Mouse (Mus musculus): ENCODE data around the gene Zc3h14.

Gene Zc3h14

DNA sequence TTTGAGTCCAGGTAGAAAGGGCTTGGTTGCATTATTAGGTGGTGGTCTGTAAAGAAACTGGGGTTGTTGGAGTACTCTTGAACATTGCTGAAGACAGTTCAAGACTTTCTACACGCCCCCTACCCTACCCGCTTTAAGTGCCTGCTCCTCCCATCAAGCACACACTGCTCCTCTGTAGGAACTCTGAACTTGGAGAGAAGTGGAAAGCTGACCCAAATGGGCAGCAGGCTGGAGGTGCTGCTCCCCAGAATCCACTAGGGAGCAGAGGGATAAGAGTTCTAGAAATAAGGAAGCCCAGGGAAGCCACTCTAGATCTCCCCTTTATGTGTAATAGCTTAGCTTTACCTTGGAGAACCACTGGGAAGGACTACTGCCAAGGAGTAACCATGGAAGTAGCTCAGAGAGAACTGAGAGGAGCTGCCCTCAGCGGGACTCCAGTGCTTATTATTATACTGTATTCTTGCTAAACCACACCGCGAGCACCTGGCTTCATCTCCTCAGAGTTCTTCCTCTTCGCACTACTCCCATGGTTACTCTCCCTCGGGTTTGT, 8.9 kb upstream of the Zc3h14 start:
- DNase-seq (ENCODE audit: low spot score in 2 of 2) = no peak

DNA sequence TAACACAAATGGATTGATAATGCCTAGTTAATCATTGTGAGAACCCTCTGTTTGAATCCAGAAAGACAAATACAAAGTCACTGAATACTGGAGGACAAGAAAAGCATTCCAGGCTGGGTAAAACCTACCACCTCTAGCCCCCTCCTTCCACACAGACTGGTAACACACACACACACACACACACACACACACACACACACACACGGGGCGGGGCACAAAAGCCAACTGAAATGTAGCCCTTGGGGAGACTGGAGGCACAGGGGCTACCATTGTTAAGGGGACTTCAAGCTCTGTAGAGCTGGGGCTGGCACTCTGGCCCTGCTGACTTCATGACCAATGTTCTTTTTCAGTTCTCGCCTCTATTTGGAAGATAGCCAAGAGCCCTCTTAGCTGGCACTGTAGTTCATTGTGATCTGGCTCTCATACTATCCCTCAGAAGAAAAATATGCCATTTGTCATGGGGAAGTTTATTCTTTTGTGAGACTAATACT, 5.7 kb upstream of the Zc3h14 start:
- no peak for DNase-seq (ENCODE audit: low spot score in 2 of 2)

DNA sequence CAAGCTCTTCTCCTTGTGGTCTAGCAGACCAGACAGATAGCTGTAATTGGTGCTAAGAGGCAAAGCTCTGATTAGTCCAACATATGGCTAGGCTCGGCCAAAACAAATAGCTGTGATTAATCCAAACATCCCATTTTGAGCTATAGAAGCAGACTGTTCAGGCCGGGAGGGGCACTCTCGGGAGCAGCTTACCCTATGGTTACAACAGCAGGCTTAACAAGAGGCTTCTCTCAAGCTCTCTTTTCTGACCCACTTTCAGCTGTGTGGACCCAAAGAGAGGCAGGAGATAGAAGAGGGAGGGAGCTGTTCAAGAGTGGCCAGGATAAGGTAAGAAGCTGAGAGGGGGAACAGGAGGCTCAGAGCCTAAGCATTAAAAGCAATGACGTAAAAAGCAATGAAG, 1.1 kb upstream of the Zc3h14 start:
- DNase-seq (ENCODE audit: low spot score in 2 of 2) = no peak

DNA sequence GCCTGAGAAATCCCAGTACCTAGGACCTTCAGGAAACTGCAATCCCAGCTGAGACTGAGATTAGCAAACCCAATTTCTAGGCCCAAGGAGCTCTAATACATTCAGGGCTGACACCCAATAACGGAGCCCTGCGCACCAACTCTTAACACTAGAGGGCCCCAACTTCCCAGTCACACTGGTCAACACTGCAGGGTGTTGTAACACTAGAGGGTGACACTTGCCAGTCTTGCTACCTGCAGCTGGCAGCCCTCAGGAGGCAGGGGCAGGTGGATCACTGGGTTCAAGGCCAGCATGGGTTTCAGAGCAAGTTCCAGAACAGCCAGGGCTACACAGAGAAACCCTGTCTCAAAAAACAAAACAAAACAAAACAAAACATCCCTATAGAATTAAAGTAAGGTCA, 633 bp upstream of the Zc3h14 start:
- peak; percentile 74 to 76 for DNase-seq (ENCODE audit: low spot score in 2 of 2)

DNA sequence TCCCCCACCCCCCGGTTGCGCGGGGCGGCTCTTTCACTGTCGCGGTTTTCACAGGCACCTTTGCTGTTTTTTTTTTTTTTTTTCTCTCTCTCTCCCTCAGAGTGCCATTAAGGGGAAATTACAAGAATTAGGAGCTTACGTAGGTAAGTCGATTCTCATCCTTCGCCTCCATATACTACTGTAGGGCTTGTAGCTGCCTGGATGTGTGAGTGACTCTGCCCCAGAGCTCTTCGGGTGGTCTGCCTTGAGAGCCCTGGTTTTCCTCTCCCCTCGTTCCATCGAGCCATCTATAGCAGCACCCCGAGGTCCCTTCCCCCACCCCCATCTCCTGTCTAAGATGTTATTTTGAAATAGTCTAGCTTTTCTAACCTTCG, 603 bp downstream of the Zc3h14 start:
- DNase-seq (ENCODE audit: low spot score in 2 of 2) = peak; percentile 16 to 29

DNA sequence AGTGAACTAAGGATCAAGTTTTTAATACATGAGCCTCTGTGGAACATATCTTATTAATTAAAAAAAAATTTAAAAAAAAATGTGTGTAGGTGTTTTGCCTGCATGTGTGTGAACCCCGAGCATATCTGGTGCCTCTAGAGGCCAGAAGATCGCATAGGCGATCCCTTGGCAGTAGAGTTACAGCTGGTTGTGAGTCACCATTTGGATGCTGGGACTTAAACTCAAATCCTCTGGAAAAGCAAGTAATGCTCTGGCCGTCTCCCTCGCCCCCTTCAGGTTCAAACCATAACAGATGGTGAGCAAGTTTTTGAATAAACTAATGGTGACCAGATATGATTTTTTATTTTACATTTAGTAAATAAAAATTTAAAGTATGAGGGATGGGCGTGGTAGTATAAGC, 10.9 kb downstream of the Zc3h14 start:
- DNase-seq (ENCODE audit: low spot score in 2 of 2) = no peak

DNA sequence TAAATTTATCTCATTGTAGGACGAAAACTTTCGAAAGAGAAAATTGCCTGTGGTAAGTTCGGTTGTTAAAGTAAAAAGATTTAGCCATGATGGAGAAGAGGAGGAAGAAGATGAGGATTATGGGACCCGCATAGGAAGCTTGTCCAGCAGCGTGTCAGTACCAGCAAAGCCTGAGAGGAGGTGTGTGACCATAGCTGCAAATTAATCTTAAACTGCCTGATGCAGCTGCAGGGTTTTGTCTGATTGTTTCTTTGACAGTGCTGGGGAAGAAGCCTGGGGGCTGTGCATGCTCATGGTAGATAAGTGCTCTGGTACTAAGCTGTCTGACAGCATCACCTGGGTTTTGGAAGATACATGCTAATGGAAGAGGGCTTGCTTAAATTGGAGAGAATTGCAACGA, 12.9 kb downstream of the Zc3h14 start:
- no peak for DNase-seq (ENCODE audit: low spot score in 2 of 2)

DNA sequence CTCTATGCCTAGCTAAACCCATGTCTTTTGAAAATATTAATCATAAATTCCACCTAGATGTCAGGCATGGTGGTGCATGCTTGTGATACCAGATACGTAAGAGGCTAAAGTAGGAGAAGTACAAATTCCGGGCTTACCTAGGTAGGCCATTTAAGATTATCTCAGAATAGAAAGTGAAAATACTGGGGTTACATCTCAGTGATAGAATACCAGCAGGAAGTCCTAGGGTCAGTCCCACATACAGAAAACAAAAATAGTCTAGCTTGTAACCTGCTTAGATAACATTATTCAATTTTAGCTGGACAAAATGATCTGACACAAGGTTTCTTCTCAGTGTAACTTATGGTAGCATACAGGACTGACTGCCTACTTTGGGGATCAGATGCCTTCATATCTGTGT, 19.5 kb downstream of the Zc3h14 start:
- DNase-seq (ENCODE audit: low spot score in 2 of 2) = no peak

DNA sequence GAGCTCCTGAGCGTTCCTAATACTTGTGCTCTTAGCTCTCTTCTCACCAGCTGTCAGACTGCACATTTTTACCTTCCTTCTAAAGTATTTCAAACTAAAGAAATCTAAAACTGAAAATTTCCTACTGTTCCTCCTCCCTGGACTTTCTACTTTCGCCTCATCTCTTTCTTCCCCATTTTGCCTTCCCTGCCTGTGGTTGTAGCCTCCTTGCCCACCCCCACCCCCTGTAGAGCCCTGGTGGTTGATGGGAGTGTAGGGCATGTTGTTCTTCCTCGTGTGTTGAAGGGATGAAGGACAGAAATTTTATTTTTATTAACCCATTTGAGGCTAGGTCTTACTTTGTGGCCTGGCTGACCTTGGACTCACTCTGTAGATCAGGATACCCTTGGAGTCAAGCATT, 30.7 kb downstream of the Zc3h14 start:
- no peak for DNase-seq (ENCODE audit: low spot score in 2 of 2)

DNA sequence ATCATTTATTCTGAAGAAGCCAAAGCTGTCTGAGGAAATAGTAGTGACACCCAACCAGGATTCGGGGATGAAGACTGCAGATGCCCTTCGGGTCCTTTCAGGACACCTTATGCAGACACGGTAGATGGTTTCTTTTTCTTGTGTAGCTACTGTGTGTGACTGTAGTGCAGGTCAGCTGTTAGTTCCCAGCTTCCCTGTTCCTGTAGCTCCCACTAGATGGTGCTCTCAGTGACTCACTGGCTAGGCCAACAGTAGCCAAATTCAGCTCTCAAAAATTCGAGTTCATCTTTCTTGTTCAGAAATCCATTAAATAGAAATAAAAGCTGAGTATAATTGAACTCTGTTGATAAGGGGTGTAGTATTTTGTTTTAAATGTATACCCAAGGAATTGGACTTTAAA, 32.4 kb downstream of the Zc3h14 start:
- DNase-seq (ENCODE audit: low spot score in 2 of 2) = no peak

DNA sequence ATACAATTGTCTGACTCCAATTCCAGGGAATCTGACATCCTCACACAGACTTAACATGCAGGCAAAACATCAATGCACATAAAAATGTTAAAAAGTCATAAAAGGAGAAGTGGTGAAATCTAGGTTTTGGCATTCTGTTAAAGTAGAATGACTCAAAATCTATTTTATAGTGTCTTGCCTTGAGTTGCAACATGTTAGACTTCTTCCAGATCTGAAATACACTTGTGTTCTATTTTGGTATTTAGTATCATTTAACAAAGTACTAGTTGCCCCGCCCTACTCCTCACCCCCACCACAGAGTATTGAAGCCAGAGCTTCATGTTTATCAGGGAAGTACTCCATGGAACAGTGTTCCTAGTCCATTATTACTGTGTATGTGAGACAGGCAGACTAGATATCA, 37.5 kb downstream of the Zc3h14 start:
- no peak for DNase-seq (ENCODE audit: low spot score in 2 of 2)

DNA sequence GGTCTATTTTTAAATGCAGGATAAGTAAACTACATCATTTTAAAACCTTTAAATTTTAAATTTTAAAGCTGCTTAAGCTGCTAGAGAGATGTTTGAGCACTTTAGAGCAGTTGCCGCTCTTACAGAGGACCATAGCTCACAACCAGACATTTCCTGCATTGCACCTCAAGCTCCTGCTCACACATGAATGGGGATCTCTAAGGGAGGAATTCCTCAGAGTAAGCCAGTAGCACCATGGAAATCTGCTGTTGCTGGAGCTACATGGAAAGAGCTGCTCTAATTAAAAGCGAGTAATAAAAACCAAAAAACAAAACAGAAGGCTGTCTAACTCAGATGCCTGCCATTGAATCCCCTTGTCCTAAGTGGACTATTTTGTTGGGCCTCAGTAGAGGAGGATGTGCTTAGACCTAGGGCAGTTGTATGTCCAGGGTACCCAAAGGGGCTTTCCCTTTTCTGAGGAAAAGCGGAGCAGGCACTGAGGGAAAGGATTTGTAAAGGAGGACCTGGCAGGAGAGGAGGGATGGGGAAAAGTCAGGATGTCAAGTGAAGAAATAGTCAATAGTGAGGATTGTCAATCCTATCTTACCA, 49.1 kb downstream of the Zc3h14 start:
- DNase-seq (ENCODE audit: low spot score in 2 of 2) = no peak

DNA sequence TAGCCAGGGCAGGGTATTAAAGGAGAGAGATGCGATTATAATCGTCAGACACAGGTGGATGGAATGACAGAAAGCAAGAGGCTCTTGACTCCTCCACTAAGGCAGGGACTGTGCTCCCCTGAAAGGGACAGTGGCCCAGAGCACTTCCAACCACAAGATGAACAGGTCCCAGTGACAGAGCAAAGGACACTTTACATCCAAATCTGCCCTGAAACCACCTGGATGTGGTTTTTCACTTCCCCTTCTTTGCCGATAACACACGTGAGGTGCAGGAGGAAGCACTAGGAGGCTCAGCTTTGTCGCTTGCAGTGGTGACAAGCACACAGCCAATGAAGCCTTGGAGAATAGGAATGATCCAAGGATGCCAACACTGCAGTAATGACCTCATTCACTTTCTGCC, 53.6 kb downstream of the Zc3h14 start:
- peak in 1 of 2 experiments; percentile 20 for DNase-seq (ENCODE audit: low spot score in 2 of 2)

DNA sequence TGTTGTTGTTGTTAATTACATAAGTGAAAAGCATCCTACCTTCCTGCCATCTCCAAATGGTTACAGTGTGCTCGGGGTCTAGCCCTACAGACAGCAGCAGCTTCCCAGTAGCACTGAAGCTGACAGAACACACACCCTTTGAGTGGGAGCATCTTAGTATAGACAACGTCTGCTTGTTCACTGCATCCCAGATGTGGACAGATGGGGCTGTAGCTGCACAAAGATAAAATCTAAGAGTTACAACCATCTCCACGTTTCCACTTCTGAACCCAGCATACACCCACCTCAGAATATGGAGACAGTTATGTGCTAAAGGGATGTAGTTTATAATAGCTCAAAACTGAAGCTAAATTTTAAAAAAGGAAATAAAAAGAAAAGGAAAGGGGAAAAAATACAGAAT, 55.5 kb downstream of the Zc3h14 start:
- no peak for DNase-seq (ENCODE audit: low spot score in 2 of 2)

DNA sequence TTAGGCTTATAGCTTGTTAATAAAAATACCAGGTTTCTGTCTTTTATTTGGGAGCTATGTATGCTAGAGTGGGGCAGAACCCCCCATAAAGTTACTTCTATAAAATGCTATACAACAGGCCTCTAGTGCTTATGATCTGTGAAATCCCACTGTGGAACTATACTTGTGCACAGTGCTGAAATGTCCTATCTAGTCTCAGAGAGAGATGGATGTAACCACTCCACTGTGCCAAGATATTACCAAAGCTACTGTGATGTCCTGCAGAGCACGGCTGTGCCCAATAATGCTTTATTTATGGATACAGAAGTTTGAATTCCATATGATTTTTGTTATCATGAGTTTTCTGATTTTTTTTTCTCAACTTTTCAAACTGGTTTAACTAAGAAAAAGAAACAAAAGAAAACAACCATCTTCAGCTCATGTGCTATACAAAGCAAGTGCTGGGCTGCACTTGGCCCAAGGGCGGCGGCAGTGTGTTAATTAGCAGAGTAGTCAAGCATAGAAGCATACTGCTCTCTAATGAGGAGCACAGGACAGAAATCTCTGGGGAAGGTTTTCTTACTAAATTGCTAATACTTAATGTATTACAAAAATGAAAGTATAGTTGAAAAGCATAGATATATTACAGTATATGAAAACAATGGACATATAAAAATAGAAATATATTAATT, 57.4 kb downstream of the Zc3h14 start:
- no peak for DNase-seq (ENCODE audit: low spot score in 2 of 2)

DNA sequence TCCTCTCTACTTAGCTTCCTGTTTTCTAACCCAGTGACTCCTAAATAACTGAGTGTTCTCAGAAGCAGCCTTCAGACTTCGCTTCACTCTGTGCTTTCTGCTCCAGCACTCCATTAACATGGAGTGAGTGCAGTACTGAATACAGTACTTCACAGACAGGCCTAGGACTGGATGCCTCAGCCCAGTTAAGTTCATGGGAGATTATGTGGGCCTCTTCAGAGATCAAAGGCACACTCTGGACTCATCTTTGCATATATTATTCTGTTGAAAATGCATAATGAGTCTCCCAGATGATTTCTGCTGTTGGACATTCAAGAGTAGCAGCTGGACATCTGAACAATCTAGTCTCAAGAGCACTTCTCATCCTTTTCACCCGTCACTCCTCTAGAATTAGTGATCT, 74.0 kb downstream of the Zc3h14 start:
- no peak for DNase-seq (ENCODE audit: low spot score in 2 of 2)

DNA sequence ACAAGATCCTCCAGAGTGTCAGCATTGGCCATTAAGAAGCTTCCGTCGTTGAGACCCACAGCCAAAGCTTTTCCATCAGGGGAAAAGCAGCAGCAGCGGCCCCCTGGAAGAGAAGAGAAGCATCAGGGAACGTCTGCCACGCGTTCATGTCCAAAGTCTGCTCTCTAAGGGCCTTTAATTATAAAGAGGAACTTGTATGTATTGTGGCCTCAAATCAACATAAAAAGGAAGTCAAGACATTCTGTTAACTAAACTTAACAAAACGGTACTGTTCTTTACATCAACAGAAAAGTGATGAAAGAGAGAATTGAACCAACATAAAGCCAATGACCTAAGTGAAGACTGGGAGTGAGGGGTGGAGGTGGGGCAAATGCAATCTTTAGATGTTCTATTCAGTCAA, 84.4 kb downstream of the Zc3h14 start:
- DNase-seq (ENCODE audit: low spot score in 2 of 2) = no peak

DNA sequence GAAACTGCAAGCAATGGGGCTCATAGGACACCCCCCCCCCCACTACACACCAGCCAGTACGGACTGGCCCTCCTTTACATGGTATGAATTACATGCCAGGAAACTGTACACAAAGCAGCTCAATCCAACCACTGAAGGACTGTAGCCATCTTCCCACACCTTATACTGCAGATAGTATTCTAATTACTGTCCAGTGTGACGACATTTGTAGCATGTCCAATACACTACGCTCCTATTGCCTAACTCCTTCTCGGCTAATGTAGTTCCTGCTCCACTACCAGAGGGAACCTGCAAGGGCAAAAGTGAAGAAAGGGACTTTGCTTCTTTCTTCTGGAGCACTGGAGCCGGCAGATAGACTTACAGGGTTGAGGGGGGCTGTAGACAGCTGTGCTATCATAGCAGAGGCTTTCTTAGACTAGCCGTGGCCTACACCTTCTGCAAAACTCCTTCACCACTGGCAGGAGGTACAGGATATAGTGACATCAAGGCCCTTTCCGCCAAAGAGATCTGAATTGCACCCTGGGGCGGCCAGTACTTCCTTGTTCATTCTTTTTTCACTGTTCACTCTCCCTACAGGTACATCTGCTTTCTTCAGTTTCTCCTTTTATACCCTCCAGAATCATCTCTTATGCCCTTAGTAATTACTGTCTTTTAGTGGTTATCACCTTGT, 86.3 kb downstream of the Zc3h14 start:
- no peak for DNase-seq (ENCODE audit: low spot score in 2 of 2)

DNA sequence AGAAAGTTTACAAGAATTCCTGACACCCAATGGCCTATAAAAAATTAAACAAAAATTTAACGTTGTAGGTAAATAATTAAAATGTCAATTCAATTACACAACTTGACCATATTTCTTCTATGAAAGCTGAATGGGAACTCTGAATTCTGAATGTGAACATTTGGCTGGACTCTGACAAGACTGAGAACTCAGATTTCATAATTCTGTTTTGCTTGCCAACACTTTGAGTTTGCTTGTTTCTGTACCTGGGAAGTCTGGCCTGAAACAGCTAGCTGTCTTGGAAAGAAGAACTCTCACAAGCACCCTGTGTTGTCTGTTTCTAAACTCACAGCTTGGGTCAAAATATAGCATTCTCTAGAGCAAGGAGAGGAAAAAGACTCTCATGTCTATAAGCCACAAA, 87.1 kb downstream of the Zc3h14 start:
- no peak for DNase-seq (ENCODE audit: low spot score in 2 of 2)

DNA sequence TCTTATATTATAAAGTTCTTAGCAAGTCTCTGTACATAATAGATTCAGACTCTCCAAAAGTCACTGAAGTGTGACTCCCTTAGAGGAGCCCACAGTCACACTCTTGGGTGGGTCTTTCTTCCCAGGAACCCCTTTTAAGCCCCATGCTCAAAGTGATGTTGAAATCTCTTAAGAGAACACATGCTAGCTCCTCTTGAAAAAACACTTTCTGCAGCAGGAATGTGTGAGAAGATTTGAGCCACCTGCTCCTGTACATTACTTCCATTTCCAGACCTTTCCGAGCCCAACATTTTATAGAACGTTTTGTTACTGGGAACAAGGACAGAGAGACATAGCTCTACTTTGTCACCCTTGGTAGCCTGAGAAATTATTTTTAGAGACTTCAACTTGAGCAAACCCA, 88.1 kb downstream of the Zc3h14 start:
- DNase-seq (ENCODE audit: low spot score in 2 of 2) = no peak

DNA sequence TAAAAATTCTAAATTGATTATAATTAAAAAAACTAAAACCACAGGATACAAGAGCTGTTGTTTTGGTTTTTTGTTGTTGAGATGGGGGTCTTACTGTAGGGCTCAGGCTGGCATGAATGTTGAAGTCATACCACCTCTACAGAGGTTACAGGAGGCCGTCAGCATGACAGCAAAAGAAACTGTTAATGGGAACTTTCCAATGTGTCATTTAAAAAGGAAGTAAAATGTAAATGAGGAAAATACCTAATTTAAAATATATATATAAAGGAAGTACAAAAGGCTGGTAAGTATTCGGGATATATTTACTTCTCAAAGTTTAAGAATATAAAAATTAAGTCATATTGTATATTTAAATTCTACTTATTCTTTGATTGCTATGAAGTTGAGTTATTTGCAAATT, 88.7 kb downstream of the Zc3h14 start:
- no peak for DNase-seq (ENCODE audit: low spot score in 2 of 2)

Data from natural killer cell, adult 2 months (primary cell).